In the genomic region with DNA sequence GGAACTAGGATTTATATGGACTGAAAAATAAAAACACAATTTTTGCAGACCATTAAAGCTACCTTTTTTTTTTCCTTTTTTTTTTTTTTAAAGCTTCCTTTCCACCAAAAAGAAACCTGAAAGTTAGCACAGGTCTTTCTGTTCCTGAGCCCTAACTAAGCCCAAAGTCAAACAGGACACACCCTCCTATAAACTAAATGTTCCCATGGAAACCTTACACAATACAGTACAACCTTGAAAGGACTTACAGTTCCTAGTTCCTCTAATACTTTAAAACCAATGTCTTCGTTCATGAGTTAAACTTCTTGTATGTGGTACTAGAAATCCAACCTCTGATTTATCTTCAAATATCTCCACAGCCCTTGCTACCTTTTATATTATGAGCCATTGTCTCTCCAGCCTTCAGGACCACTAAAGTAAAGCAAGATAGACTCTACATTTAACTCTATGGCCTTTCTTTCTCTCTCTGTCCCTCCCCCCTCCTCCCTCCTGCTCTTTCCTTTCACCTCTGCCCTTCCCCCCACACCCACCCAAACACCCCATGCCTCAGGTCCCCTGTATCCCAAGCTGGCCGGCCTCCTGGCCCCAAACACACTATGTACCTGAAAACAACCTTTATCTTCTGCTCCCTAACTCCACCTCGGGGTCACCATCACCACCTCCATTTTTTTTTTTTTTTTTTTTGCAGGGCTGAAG, we compare ENCODE assay signal across 21 mouse cellular contexts.
A peak's percentile ranks its signal among the peaks of the same experiment; 100 is the strongest.
DNase-seq lines count a peak whose midpoint lies in the region; ATAC-seq and TF ChIP-seq lines count a peak whose summit lies in the region.
"Had no signal": no experiment of that assay in that cellular context is flagged by ENCODE, and none has a peak within 500 bp of the region (broad histone marks: within the 10 kb centered on the region; RNA-seq: fewer than 3 reads in every experiment).

No protein-coding gene starts in this region.

- no peak for ATAC-seq in liver, embryonic 12.5 days
- peak; percentile 63 for ATAC-seq in common myeloid progenitor, adult 5-6 weeks (replicated peaks; ENCODE audit: low read depth, poor library complexity, severe bottlenecking)
- ATAC-seq in megakaryocyte, adult 5-6 weeks (ENCODE audit: poor library complexity, severe bottlenecking), result peak; percentile 85
- ATAC-seq: forebrain, embryonic 13.5 days; inflammation-experienced regulatory T-cells, adult 6 months had no signal

- H3K9ac ChIP-seq in liver, adult 2 months (ENCODE audit: low read depth, low read length), result no peak overlapping the region
- H3K9ac ChIP-seq in liver, embryonic 12.5 days, result no peak overlapping the region
- H3K9ac ChIP-seq: forebrain, embryonic 13.5 days; limb, embryonic 15.5 days; midbrain, embryonic 12.5 days had no signal

- TF ChIP-seq CTCF in liver, adult 2 months (IDR thresholded peaks at IDR 0.05; ENCODE audit: low read depth, low read length), result no peak

- no peaks in the 10 kb centered on the region for H3K79me2 ChIP-seq in liver, adult 2 months (ENCODE audit: control insufficient read depth, insufficient read depth, low read length)

- no peaks in the 10 kb centered on the region for H3K4me1 ChIP-seq in liver, adult 2 months (ENCODE audit: control insufficient read depth, insufficient read depth, low read length)
- H3K4me1 ChIP-seq in liver, embryonic 12.5 days, result no peaks in the 10 kb centered on the region
- H3K4me1 ChIP-seq: embryonic facial prominence, embryonic 10.5 days; forebrain, embryonic 13.5 days; limb, embryonic 15.5 days; midbrain, embryonic 12.5 days had no signal

- H3K27ac ChIP-seq in liver, adult 2 months (replicated peaks; ENCODE audit: insufficient read depth, low read depth, low read length), result no peak overlapping the region
- H3K27ac ChIP-seq in liver, embryonic 12.5 days, result no peak overlapping the region
- H3K27ac ChIP-seq: embryonic facial prominence, embryonic 10.5 days; forebrain, embryonic 13.5 days; limb, embryonic 15.5 days; midbrain, embryonic 12.5 days had no signal

- no peak overlapping the region for H3K4me3 ChIP-seq in liver, adult 2 months (ENCODE audit: insufficient read depth, low read depth, low read length)
- no peak overlapping the region for H3K4me3 ChIP-seq in liver, embryonic 12.5 days
- H3K4me3 ChIP-seq: embryonic facial prominence, embryonic 10.5 days; forebrain, embryonic 13.5 days; limb, embryonic 15.5 days; midbrain, embryonic 12.5 days had no signal

- 68% methylated on average over 3 of the region's 3 CpGs for WGBS in liver, adult 2 months
- 38% methylated on average over 3 of the region's 3 CpGs for WGBS in liver, embryonic 12.5 days (ENCODE audit: insufficient replicate concordance)

- no peaks in the 10 kb centered on the region for H3K27me3 ChIP-seq in liver, adult 2 months (ENCODE audit: control insufficient read depth, insufficient read depth, low read length)
- no peaks in the 10 kb centered on the region for H3K27me3 ChIP-seq in liver, embryonic 12.5 days (replicated peaks)
- H3K27me3 ChIP-seq: forebrain, embryonic 13.5 days; limb, embryonic 15.5 days; midbrain, embryonic 12.5 days had no signal

- DNase-seq in liver, adult 2 months (ENCODE audit: extremely low read depth, low read depth, low spot score), result peak; percentile 16
- DNase-seq in ES-CJ7 (ENCODE audit: low read depth, low spot score) (peak; percentile 17), liver (no peak)
- no peak for DNase-seq in retina, postnatal 1 day
- DNase-seq in spleen, adult 12 weeks (ENCODE audit: low spot score), result no peak
- DNase-seq: adrenal gland, adult 2 months; B cell, adult 2 months; cerebellum, adult 11 months; cerebellum, postnatal 25 days; gastrocnemius, postnatal 14 days; kidney, postnatal 14 days; right cerebral cortex, postnatal 25 days had no signal

- no peaks in the 10 kb centered on the region for H3K36me3 ChIP-seq in liver, adult 2 months (ENCODE audit: control insufficient read depth, insufficient read depth, low read length)
- no peaks in the 10 kb centered on the region for H3K36me3 ChIP-seq in liver, embryonic 12.5 days
- H3K36me3 ChIP-seq: embryonic facial prominence, embryonic 10.5 days; limb, embryonic 15.5 days; midbrain, embryonic 12.5 days had no signal

- H3K4me2 ChIP-seq in liver, embryonic 12.5 days, result no peak overlapping the region
- H3K4me2 ChIP-seq: forebrain, embryonic 13.5 days; heart, embryonic 11.5 days; limb, embryonic 15.5 days; midbrain, embryonic 12.5 days had no signal

- no peaks in the 10 kb centered on the region for H3K9me3 ChIP-seq in liver, embryonic 12.5 days (replicated peaks)
- H3K9me3 ChIP-seq: embryonic facial prominence, embryonic 10.5 days; forebrain, embryonic 13.5 days; limb, embryonic 15.5 days; midbrain, embryonic 12.5 days had no signal

- TF ChIP-seq POLR2A in liver, adult 2 months (IDR thresholded peaks at IDR 0.05; ENCODE audit: extremely low read depth, insufficient read depth, low read length), result no peak

Comparison
In these comparisons a context has a peak if more than half of its experiments do, and no peak if none do; other contexts are left out.
1. DNase-seq: peak in liver, adult 2 months (single experiment) and ES-CJ7 (single experiment); none in retina, postnatal 1 day (single experiment), spleen, adult 12 weeks (single experiment) and liver (single experiment).